Mouse (Mus musculus) liver, embryonic 14 days (tissue): ENCODE data around the gene Prph2. TPM values are rescaled to one million over a fixed set of nuclear protein-coding genes. Genes with fewer than 3 reads are reported as not detected.

Experiments
- polyA plus RNA-seq: library from polyadenylated mRNA; depleted of rRNA; stranded (reverse); fragments of >200 nt; gene quantifications from 2 replicates; pipeline ENCODE4 v1.2.3, GENCODE M21; 2012; rRNA removed

Prph2 gene
- not detected in 2 replicates for polyA plus RNA-seq

DNA sequence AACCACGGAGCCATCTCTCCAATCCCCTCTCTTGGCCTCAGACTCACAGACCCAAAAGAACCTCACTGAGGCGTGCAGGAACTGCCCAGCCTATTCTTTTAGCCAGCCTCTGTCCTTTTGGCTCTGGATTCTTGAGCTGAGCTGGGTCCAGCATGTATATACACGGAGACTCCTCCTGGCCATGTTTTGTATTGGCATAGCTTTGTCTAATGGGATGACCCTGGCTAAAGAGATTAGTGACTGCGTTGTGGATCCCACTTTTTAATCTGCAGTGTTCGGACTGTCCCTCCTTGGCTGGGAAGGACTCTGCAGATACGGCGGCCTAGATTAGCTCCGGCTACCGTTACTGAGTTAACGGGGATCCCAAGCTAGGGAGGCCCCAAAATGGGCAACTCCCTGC lies at the start of gene Prph2:
Prph2 (plus strand) TSS at position 274 of the 400 bp plus-strand sequence.

DNA sequence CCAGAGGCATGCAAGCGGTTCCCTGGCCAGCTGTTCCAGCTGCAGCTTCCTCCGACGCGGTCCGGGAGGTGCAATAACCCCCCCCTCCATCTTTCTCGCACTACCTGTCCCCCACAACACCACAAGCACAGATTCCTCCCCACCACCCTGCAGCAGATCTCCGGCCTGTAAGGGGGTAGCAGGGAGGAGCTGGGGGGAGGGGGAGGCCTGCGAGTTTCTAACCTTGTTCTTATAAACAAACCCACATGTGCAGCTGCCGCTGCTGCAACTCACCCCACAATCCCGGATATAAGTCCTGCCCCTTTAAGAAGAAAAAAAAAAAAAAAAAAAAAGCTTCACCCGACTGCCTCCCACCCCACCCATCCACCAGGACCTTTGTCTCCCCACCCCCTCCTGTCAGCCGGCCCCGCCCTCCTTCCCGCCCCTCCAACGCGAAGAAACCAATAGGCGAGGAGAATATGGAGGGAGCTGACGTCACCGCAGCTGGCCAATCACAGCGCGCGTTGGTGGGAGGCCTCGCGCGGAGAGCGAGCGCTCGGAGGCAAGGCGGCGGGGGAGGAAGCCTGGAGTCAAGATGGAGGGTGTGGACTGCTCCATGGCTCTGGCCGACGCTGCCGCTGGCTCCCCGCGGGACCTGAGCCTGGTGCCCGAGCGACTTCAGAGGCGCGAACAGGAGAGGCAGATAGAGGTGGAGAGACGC lies 20.0 kb upstream of the Prph2 start, which contains the start of gene Tbcc:
Tbcc (plus strand) TSS at position 569 of the 700 bp plus-strand sequence.

Other genes with a start within 250 kb of the Prph2 start
- 21.1 and 24.2 TPM in 2 replicates for gene Rrp36, start 236.1 kb upstream of the Prph2 start, polyA plus RNA-seq
- 38.2 and 43.8 TPM in 2 replicates for gene Mea1, start 231.7 kb upstream of the Prph2 start, polyA plus RNA-seq
- gene Klhdc3, start 229.5 kb upstream of the Prph2 start, polyA plus RNA-seq = 34.0 and 41.3 TPM in 2 replicates
- gene Ppp2r5d, start 205.3 kb upstream of the Prph2 start, polyA plus RNA-seq = 22.5 and 25.0 TPM in 2 replicates
- gene Pex6, start 199.0 kb upstream of the Prph2 start, polyA plus RNA-seq = 8.4 and 8.9 TPM in 2 replicates
- 15.3 and 17.4 TPM in 2 replicates for gene Gnmt, start 181.3 kb upstream of the Prph2 start, polyA plus RNA-seq
- gene Cnpy3, start 158.2 kb upstream of the Prph2 start, polyA plus RNA-seq = 17.8 and 18.8 TPM in 2 replicates
- gene Ptcra, start 146.7 kb upstream of the Prph2 start, polyA plus RNA-seq = 0.01 and 0.07 TPM in 2 replicates
- gene 2310039H08Rik, start 137.8 kb upstream of the Prph2 start, polyA plus RNA-seq = 32.9 and 35.8 TPM in 2 replicates
- gene Rpl7l1, start 127.8 kb upstream of the Prph2 start, polyA plus RNA-seq = 44.3 and 52.4 TPM in 2 replicates
- 2.9 TPM in 2 replicates for gene Bicral, start 52.0 kb upstream of the Prph2 start, polyA plus RNA-seq
- 8.6 and 9.1 TPM in 2 replicates for gene Tbcc, start 19.8 kb upstream of the Prph2 start, polyA plus RNA-seq
- 9.1 and 10.7 TPM in 2 replicates for gene Ubr2, start 100.1 kb downstream of the Prph2 start, polyA plus RNA-seq